Comparison of ENCODE assay signal across 29 mouse cellular contexts in genomic region chr11:21871728-21872127, GRCm38 (mm10).
"Had no signal": no experiment of that assay in that cellular context is flagged by ENCODE, and none has a peak within 500 bp of the region (broad histone marks: within the 10 kb centered on the region; RNA-seq: fewer than 3 reads in every experiment).

No protein-coding gene starts in this region.

- H3K9ac ChIP-seq: heart, embryonic 12.5 days; heart, embryonic 13.5 days; heart, embryonic 15.5 days; hindbrain, embryonic 12.5 days; hindbrain, embryonic 13.5 days; hindbrain, embryonic 14.5 days; hindbrain, embryonic 15.5 days; intestine, embryonic 15.5 days; kidney, embryonic 15.5 days had no signal

- DNase-seq: heart, postnatal 10 days; heart, postnatal 36 days; heart, postnatal 4 days; kidney, adult 11 months; kidney, adult 18-20 months; kidney, adult 2 months; kidney, adult 8-10 months; kidney, adult 9 months; kidney, postnatal 10 days; kidney, postnatal 14 days; kidney, postnatal 25 days; kidney, postnatal 36 days; kidney, postnatal 4 days; layer of hippocampus, adult 9-11 months; layer of hippocampus, postnatal 36 days had no signal

- H3K27ac ChIP-seq: heart, embryonic 13.5 days; heart, embryonic 15.5 days; hindbrain, embryonic 10.5 days; hindbrain, embryonic 12.5 days; hindbrain, embryonic 13.5 days; hindbrain, embryonic 14.5 days; hindbrain, embryonic 15.5 days; hindbrain, postnatal 0 days; intestine, embryonic 15.5 days; kidney, embryonic 15.5 days; kidney, postnatal 0 days; layer of hippocampus, adult 2 months; left cerebral cortex, adult 2 months had no signal

- H3K36me3 ChIP-seq: heart, embryonic 12.5 days; heart, embryonic 13.5 days; heart, embryonic 15.5 days; hindbrain, embryonic 10.5 days; hindbrain, embryonic 12.5 days; hindbrain, embryonic 13.5 days; hindbrain, embryonic 15.5 days; intestine, embryonic 15.5 days; kidney, embryonic 15.5 days had no signal

- H3K4me1 ChIP-seq: heart, embryonic 12.5 days; heart, embryonic 13.5 days; heart, embryonic 15.5 days; hindbrain, embryonic 12.5 days; hindbrain, embryonic 13.5 days; hindbrain, embryonic 15.5 days; intestine, embryonic 15.5 days; kidney, embryonic 15.5 days had no signal

- H3K4me3 ChIP-seq: heart, embryonic 12.5 days; heart, embryonic 13.5 days; heart, embryonic 15.5 days; hindbrain, embryonic 10.5 days; hindbrain, embryonic 12.5 days; hindbrain, embryonic 13.5 days; hindbrain, embryonic 15.5 days; intestine, embryonic 15.5 days; kidney, embryonic 15.5 days; layer of hippocampus, adult 2 months; left cerebral cortex, adult 2 months had no signal

- H3K27me3 ChIP-seq: heart, embryonic 12.5 days; heart, embryonic 13.5 days; heart, embryonic 15.5 days; hindbrain, embryonic 12.5 days; hindbrain, embryonic 13.5 days; hindbrain, embryonic 15.5 days; intestine, embryonic 15.5 days; kidney, embryonic 15.5 days had no signal

- H3K9me3 ChIP-seq: heart, embryonic 12.5 days; heart, embryonic 13.5 days; heart, embryonic 15.5 days; hindbrain, embryonic 10.5 days; hindbrain, embryonic 12.5 days; hindbrain, embryonic 15.5 days; intestine, embryonic 15.5 days; kidney, embryonic 15.5 days had no signal
